Mouse (Mus musculus) embryo, embryonic 11.5 days (tissue): ENCODE results near the gene Letmd1.
"Not testable (repeated sequence)": the region's sequence is repeated elsewhere in the genome, so short reads cannot be mapped to it uniquely, and the experiment has no call there.

ENCODE experiments used
- DNase-seq: peaks from one replicate; pipeline ENCODE4 v3.0.0-alpha.2; 2012; ENCODE audit warnings: low read depth, low spot score

The Letmd1 gene

DNA sequence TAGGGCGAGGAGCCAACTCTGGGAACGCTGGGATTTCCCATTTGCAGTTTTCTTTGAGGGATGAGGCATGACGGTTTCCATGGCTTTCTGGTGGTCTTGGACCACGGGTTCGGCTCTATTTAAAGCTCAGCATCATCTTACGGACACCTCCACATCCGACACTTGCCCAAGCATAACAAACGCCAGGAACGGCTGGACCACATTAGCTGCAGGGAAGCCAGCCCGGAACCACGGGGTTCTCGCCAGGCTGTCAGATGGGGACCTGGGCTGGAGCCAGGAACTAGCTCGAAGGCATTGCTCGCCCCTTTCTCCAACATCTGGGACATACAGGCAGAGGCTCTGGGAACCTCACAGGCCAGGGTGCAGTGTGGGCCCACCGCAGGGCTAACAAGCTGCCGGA is 17.6 kb upstream of the Letmd1 start:
- DNase-seq = no peak

DNA sequence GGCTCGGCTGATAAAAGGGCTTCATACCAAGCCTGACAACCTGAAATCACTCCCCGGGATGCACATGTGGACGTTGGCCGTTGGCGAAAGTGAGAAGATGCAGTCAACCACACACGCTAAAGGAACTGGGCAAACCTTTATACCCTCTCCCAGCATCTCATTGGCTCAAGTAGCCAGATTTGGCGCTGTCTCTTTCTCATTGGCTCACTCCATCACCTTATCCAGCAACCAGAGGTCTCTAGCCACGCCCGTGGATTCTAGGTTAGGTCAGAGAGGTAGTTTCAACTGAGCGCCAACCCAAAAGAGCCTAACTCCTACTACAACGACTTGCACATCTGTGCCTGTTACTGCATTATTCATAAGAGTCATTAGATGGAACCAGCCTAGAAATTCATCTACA is 16.3 kb upstream of the Letmd1 start:
- no peak for DNase-seq

DNA sequence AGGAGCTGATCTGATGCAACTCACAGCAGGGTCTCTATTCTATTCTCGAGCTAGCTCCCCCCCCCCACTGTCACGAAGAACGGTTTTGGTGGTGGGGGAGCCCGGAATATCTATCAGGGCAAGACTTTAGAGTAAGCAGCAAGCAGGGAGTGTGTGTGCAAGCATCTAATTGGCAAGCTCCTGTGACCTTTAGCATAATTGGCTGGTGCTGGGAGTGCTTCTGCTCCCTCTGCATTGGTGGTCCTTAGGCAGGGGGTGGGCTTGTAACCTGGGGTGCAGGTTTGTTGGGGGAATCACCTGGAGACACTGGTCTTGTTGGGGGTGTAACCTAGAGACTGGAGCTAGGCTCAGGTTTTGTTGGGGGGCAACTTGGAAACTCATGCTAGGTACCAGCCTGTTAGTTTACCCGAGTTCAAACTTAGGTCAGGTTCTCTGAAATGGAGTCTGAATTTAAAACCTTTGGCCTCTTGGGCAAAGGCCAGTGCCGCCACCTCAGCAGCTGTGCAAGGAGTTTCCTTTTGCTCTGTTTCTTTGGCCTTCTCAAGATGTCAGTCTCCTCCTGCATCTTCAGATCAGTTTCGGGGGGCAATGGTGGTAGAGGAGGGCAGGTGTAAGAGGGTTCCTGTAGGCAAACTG is 12.3 kb upstream of the Letmd1 start:
- DNase-seq = no peak

DNA sequence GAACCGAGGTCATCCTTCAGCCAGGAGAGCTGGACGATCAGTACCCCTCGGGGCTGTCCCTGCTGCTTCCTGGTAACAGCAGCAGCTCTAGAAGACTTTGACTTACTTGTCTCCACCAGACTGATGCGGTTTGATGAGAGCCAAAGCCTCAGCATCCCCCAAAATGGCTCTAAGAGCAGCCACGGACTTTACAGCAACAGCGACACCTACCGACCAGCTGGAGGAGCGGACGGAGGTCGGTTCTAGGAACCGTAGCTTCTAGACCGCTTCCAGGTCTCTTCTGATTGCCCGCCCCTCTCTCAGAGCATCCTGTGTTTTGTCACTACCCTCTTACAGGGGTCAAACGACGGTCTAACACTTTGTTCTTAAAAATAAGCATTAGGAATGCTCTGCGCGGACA is 11.5 kb upstream of the Letmd1 start:
- DNase-seq = peak; percentile 81

DNA sequence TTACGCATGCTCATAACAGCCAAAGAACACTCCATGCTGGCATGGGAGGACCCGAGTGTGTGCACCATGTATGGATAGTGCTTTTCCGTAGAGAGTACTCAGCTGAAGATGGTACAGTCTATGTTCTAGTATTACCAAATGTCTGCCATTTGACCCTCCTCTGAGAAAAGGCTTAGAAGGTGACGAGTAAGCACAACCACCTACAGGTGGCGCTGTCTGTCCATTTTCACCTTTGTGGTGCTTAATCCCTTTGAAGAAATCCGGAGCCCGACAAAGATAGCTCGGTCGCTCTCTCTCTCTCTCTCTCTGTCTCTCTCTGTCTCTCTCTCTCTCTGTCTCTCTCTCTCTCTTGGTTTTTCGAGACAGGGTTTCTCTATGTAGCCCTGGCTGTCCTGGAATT is 10.8 kb upstream of the Letmd1 start:
- DNase-seq = peak; percentile 57

DNA sequence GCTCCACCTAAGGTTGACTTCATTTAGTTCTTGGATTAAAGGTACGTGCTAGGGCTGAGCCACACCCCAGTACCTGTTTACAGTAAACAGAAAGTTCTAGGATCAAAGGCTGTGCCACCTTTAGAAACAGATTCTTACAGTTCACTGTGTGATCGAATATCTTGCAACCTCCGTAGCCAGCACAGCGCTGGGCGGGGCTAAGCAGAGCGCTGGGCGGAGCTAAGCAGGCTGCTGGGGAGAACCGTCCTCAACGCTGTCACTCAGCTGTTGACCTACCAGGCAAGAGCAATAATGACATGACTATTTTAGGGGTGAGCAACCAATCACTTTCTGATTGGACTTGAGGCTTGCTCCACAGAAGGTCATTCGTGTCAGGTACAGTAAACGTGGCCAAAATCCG is 7.9 kb upstream of the Letmd1 start:
- DNase-seq = no peak

DNA sequence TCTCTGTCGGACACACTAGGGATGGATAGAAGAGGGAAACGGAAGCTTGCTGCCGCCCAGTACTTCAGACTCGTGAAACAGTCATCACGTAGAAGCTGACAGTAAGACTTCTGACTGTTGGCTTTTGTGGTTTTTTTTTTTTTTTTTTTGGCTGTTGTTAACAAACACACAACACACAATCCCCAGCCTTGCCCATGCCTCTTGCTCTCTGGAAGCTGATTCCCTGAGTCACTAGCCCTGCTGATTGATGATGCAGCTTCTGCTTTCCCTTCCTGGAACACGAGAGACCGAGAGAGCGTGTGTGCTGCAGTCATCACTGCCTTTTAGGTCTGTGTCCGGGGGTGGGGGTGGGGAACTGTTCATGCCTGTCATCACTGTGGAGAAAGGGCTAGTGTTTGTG is 7.2 kb upstream of the Letmd1 start:
- DNase-seq = no peak

DNA sequence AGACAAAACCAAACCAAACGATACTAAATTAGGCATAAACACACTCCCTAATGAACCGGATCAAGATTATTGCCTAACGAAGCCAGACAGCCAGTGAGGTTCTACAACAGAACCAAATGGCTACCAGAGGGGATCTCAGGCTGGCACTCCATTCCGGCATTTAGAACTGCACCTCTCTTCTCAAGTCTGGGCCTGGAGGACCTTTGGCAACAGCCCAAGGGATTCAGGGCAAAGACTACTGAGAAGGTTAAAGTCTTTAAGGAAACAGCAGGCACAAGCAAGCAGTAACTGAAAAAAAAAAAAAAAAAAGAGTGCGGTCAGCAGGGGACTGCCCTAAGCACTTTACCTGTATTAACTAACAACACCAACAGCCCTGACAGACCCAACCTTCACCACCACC is 6.7 kb upstream of the Letmd1 start:
- DNase-seq = no peak

DNA sequence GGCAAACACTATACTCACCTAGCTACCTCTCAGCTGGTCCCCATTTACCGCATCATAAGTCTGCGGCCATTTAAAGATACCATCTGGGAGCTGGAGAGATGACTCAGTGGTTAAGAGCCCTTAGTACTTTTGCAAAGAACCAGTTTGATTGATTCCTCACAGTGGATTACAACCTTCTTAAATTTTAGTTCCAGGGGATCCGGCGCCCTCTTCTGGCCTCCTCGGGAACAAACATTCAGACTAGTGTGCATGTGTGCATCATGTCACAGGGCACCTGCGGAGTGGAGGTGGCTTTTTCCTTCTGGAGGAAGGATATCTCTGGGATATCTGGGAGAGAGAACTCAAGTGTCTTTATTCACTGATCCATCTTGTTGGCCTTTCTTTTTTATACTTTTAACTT is 5.1 kb upstream of the Letmd1 start:
- no peak for DNase-seq

DNA sequence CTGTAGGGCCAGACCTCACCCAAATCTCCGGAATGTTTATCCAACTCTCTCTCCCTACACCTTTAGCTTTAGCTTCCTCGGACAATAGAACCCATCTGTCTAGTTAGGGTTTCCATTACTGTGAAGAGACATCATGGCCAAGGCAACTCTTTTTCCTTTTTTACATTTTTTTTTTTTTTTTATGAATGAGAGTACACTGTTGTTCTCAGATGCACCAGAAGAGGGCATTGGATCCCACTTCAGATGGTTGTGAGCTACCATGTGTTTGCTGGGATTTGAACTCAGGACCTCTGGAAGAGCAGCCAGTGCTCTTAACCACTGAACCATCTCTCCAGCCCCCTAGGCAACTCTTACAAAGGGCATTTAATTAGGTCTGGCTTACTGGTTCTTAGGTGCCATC is 3.4 kb upstream of the Letmd1 start:
- no peak for DNase-seq

DNA sequence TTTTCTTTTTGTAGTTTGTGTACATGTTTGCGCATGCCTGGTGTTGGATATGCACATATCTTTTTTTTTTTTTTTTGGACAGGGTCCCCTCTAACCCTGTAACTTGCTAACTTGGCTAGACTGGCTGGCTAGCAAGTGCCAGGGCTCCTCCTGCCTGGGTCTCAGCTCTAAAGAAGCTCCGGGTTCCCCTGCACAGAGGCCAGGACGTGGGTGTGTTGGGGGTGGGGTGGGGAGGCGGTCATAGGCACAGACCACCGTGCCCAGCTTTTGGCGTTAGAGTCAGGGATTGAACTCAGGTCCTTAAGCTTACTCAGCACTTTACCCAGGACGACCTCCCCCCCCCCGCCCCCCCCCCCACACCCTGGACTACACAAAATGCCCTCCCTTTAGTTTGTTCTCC is 1.1 kb upstream of the Letmd1 start:
- no peak for DNase-seq

DNA sequence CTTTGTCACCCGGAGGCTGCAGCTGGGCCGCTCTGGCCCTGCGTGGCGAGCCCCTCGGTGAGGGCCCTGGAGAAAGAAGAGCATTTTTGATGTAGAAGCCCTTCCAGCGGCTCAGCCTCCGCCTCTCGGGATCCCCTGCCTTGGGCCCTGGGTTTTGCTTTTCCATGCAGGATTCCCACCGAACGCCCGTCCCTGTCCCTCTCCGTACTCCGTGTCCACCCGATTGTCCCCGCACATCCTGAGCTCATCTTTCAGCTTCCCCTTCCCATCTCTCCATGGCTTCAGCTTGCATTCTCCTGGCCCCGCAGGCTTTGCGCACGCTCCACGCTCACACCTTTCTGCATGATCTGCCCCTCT is 344 bp downstream of the Letmd1 start:
- DNase-seq = no peak

DNA sequence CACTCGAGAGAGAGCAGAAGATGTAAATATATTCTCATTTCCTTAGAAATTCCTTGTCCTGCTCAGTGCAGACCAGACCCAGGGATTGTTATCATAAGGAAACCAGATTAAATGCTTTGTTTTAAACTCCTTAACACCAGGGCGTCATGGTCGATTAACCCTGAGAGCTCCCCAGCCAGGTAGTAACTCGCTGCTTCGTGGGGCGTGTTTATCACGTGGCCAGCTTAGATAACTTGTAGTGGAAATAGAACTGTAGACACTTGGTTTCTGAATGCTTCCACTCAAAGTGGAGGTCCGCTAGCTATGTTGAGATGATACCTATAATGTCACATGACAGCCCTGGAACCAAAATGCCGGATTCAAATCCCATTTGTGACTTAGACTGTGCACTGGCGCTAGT is 1.2 kb downstream of the Letmd1 start:
- no peak for DNase-seq

DNA sequence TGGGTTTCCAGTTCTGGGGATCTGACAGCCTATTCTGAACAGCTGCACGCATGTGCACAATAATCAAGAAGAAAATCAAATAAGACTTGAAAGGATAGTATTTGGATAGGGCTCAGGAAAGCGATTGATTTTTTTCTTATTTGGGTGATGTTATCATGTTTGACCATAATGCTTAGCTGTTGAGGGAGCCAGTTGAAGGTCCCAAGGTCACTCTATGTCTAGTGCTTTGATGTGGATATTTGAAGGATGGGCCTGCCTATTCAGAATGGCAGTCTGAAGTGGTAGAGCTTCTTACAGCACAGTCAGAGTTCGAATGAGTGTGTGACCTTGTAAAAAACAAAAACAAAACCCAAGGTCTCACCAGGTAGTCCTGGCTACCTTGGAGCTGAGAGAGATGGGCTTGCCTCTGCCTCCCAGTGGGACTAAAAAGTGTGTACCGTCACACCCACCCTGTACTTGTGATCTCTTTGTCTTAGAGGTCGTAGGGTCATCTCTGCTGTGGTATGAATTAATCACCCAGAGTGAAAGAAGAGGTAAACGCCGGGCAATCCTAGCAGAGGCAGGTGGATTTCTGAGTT is 5.2 kb downstream of the Letmd1 start:
- DNase-seq = no peak

DNA sequence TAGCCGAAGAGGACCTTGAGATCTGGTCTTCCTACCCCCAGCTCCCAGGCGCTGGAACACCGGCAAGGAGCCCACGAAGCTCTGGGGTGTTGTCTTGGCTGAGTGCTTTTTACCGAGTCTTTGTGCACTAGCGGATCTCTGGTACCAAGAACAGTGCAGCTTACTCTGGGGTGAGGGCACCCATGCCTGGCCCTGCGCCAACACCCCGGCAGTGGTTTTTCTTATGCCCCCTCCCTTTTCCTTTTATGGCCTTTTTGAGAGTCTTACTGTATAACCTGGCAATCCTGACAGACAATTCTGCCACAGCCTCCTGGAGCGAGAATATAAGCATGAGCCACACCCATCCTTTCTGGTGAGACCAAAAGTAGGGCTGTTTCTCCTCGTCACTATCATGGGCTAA is 9.5 kb downstream of the Letmd1 start:
- no peak for DNase-seq

DNA sequence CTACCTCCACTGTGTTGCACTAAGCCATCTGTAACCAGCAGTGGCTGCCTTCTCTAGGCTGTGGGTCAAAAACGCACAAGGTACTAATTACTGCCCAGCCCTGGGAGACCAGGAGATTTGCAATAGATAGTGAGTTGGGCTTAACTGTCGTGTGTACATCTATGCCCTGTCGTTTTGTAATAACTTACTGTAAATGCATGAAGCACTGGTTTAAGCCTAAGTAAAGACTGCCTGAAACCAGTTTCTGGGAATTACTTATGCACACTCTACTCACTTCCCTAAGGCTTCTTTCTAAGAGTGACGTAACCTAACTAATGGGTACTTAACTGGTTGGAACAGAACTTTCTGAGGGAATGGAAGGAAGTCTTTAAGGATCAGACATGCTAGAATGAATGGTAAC is 10.1 kb downstream of the Letmd1 start:
- DNase-seq = no peak

DNA sequence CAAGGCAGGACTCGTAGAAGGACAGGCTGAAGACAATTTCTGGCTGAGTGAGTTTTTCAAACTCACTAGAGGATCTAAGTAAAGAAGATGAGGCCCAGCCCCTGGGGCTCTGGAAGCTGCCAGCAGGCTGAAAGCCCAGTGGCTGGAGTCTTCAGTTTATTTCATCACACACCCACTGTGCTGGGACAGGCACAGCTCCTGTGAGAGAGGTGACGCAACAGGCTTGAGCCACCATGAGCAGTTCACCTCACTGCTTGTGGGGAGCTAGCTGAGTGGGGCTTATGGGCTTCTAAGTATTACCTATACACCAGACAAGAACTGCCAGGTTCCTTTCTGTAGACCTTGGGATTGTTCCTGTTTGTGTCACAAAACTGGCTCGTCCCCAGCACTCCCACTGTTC is 16.8 kb downstream of the Letmd1 start:
- no peak for DNase-seq

DNA sequence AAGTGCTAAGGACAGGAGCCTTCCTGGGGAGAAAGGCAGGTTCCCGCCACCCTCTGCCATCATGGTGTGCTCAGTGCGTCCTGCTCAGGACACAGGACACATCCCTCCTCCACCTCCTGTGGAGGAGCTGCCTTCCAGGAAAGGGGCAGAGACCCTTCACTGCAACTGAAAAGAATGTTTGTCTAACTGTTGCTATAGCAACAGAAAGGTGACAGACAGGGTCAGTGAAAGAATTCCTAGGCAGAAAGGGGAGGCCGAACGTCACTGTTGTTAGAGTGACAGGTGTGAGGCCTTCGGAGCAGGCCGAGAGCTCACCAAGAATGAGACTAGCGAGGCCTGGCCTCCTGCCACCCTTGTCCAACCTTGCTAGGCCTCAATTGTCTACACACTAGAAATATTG is 17.6 kb downstream of the Letmd1 start:
- DNase-seq = peak; percentile 30

DNA sequence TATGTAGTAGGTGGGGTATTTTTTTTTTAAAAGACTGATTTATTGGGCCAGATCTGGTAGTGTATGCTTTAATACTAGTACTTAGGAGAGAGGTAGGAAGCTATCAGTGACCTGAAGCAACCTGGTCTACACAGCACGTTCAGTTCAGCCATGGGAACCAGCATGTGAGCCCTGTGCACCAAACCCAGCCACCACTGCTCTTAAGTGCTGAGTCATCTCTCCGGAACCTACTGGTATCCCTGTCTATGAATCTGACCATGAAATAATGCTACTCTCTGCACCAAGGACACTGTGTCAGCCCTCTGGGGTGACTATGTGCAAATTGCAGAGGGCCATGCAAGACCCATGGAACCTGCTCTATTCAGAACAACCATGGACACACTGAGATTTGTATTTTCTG is 18.2 kb downstream of the Letmd1 start:
- DNase-seq = no peak

DNA sequence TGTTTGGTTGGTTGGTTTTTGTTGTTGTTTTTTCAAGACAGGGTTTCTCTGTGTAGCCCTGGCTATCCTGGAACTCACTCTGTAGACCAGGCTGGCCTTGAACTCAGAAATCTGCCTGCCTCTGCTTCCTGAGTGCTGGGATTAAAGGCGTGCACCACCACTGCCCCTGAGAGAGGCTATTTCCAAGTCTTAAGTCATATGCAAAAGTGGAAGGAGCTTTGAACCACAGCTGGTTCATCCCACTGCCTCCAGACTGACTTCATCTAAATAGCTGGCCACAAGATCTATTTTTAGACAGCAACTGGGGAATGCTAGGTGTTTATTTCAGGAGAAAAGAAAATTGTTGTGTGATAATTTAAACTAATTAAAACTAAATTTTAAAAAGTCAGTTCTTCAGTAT is 19.5 kb downstream of the Letmd1 start:
- DNase-seq = not testable (repeated sequence)

DNA sequence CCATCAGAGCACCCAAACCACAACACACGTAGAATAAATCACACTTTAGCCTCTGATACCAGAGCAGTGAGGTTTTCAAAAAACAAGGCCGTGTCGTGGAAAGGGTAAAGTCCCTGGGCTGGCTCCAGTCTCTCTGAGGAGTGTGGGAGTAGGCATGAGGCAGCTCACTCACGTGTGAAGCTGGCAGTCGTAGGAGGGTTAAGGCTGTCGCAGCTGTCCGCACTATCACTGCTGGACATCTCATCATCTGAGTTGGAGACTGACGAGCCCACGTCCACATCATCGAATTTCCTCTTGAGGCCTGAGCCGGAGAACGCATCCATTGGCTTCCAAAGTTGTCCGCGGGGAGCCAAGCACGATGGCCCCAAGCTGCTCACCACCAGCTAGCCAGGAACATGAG is 20.4 kb downstream of the Letmd1 start:
- DNase-seq = no peak

DNA sequence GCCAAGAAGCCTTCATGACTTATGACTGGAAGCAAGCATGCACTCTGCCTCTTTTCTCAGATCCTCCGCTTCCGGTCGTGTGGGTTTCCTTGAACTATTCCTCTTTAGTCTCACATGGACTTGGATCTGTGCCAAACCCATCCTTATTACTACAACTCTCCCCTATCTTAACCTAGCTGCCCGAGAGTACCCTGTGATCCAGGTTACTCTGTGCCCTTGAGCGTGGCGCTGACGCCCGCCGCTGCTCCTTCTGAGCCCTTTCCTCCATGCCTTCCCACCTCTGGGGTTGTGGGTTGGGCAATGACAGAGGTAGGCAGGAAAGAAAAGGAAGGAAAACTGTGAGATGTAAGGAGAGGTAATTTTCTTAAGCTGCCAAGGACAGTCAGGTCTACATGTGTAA is 23.1 kb downstream of the Letmd1 start:
- no peak for DNase-seq

DNA sequence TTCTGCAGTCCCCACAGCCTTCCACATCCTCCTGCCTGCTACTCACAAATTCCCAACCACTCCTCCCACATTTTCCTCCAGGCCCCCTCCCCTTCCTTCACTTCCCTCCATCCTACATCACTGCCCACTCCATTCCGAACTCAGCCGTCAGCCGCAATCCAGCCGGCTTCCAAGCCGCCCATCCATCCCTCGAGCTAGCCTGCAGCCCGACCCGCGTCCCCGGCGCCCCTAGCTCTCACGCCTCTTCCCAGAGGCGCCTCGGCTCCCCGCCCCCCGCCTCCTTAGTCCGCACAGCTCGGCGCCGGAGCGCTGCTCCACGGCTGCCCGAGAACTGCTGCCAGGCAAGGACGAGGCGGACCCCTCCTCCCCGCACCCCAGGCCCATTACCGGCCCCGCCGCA is 25.8 kb downstream of the Letmd1 start:
- DNase-seq = peak; percentile 51

DNA sequence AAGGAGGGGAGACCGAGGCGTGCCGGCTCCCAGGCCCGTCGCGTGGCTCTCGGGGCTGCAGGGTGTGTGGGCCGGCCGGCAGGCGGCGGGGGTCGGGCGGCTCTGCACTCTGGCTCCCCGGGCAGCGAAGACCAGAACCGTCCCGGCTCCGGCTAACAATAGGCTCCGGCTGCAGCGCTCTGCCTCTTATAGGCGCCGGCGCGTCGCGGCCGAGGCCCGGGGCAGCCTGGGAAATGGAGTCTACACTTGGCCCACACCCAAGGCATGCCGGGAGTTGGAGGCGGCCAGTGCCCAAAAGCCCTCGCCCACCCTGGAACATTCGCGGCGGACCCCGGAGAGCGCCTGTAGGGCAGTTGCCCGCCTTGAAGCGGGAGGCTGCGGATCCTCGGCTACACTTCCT is 26.3 kb downstream of the Letmd1 start, which contains the start of gene Csrnp2:
Csrnp2 (minus strand) TSS at position 387 of the 400 bp plus-strand sequence.
- peak; percentile 90 for DNase-seq
